Mouse (Mus musculus): ENCODE measurements at regions not wholly inside any gene's neighbourhood (a gene's known extent, or its start where the extent isn't known, plus 50 kb on each side); places are given as distances from the start of the nearest gene placed in this dataset. TPM values are rescaled to one million over a fixed set of nuclear protein-coding genes. Genes with fewer than 3 reads are reported as not detected.

Small RNAs in the stretch of these regions (microRNA-seq; reads per million reads assigned to microRNA genes)
- gene Gm22619: not detected
